24 mouse cellular contexts compared by ENCODE assay signal in genomic region chr7:47076729-47077128, GRCm38 (mm10). TPM values are rescaled to one million over a fixed set of nuclear protein-coding genes. Genes with fewer than 3 reads are reported as not detected.
"Had no signal": no experiment of that assay in that cellular context is flagged by ENCODE, and none has a peak within 500 bp of the region (broad histone marks: within the 10 kb centered on the region; RNA-seq: fewer than 3 reads in every experiment).

No protein-coding gene starts in this region.

- H3K9me3 ChIP-seq: limb, embryonic 10.5 days; limb, embryonic 12.5 days; limb, embryonic 13.5 days; limb, embryonic 15.5 days; liver, embryonic 12.5 days; liver, embryonic 13.5 days; liver, embryonic 15.5 days; lung, embryonic 15.5 days; megakaryocyte, embryonic 14.5 days; midbrain, embryonic 10.5 days; midbrain, embryonic 12.5 days; midbrain, embryonic 13.5 days; midbrain, embryonic 15.5 days; neural tube, embryonic 12.5 days; neural tube, embryonic 13.5 days had no signal

- H3K36me3 ChIP-seq: limb, embryonic 10.5 days; limb, embryonic 12.5 days; limb, embryonic 13.5 days; limb, embryonic 15.5 days; liver, embryonic 12.5 days; liver, embryonic 13.5 days; liver, embryonic 15.5 days; lung, embryonic 15.5 days; midbrain, embryonic 10.5 days; midbrain, embryonic 12.5 days had no signal

- H3K4me3 ChIP-seq: limb, embryonic 10.5 days; limb, embryonic 12.5 days; limb, embryonic 13.5 days; limb, embryonic 15.5 days; liver, embryonic 12.5 days; liver, embryonic 13.5 days; liver, embryonic 15.5 days; lung, embryonic 15.5 days; megakaryocyte, embryonic 14.5 days; midbrain, embryonic 10.5 days; midbrain, embryonic 12.5 days; midbrain, embryonic 13.5 days; midbrain, embryonic 15.5 days; myocyte; neural tube, embryonic 12.5 days; neural tube, embryonic 13.5 days had no signal

- H3K27ac ChIP-seq: limb, embryonic 10.5 days; limb, embryonic 12.5 days; limb, embryonic 13.5 days; limb, embryonic 15.5 days; liver, embryonic 12.5 days; liver, embryonic 13.5 days; liver, embryonic 14.5 days; liver, embryonic 15.5 days; lung, embryonic 15.5 days; macrophage; midbrain, embryonic 10.5 days; midbrain, embryonic 12.5 days; midbrain, embryonic 13.5 days; midbrain, embryonic 15.5 days; neural tube, embryonic 12.5 days; neural tube, embryonic 13.5 days had no signal

- H3K4me1 ChIP-seq: midbrain, embryonic 15.5 days had no signal

- DNase-seq: liver, embryonic 13.5 days; lung, adult 2 months had no signal

- H3K27me3 ChIP-seq: limb, embryonic 12.5 days; limb, embryonic 13.5 days; limb, embryonic 15.5 days; liver, embryonic 12.5 days; liver, embryonic 13.5 days; liver, embryonic 15.5 days; lung, embryonic 15.5 days; midbrain, embryonic 12.5 days; midbrain, embryonic 13.5 days; midbrain, embryonic 15.5 days; neural tube, embryonic 12.5 days; neural tube, embryonic 13.5 days had no signal

RNA-seq across cellular contexts. Expression of gene Ptpn5, which starts 56.8 kb away (rescaled TPM):
- total RNA-seq: liver, adult 2 months; megakaryocyte progenitor cell, adult 5-6 weeks; megakaryocyte, adult 5-6 weeks; megakaryocyte-erythroid progenitor cell, adult 5-6 weeks; monocyte, adult 5-6 weeks had no signal
